Mouse (Mus musculus) erythroid progenitor cell, adult 5-6 weeks (primary cell): ENCODE results near the gene Suds3. TPM values are rescaled to one million over a fixed set of nuclear protein-coding genes. Genes with fewer than 3 reads are reported as not detected.

ENCODE experiments used
- ATAC-seq: replicated peaks from 2 replicates; pipeline ENCODE4 v1.8.0; 2016; ENCODE audit warnings: moderate number of reproducible peaks, mild to moderate bottlenecking, moderate TSS enrichment, inconsistent platforms; ENCODE audit not compliant: poor library complexity, low FRiP score, severe bottlenecking
- total RNA-seq, 2 experiments: library from RNA; stranded (forward) in 1 of 2; stranded (reverse) in 1 of 2; fragments of 150-400 nt in 1 of 2; fragments of 186-747, 209-891 nt in 1 of 2; gene quantifications; 2 replicates each; pipeline versions ENCODE4 v1.2.3 to v1.2.4; 2015 to 2017; ENCODE audit warnings: low replicate concordance in 2 of 2

The Suds3 gene
- total RNA-seq (2015; ENCODE audit: low replicate concordance) (23.5 and 31.7 TPM in 2 replicates), total RNA-seq (2017; ENCODE audit: low replicate concordance) (62.6 and 70.5 TPM in 2 replicates)

DNA sequence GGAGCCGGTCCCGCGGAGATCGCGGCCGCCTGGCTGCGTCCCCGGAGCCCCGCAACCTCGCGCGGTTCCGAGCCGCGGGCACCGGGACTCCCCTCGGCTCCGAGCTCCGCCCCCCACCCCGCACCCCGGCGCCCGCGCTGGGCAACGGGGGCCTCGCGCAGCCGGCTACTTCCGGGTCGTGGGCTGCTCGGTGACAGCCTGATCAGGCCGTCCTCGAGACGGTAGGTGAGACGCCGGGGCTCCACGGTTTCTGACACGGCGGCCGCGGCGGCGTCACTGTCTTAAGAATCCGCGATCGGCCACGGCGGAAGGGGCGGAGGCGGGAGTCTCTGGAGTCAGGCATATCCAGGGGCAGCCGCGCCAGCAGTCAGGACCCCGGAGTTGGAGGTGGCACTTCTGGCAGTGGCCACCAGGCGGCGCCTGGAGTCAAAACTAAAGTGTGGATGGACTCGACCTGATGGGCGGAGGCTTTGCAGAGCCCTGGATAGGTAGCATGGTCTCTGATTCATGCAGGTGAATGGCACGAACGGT lies at the start of gene Suds3:
TSS of gene Suds3 (minus strand) at position 278 of the 531 bp plus-strand sequence.
- peak; percentile 64 for ATAC-seq

DNA sequence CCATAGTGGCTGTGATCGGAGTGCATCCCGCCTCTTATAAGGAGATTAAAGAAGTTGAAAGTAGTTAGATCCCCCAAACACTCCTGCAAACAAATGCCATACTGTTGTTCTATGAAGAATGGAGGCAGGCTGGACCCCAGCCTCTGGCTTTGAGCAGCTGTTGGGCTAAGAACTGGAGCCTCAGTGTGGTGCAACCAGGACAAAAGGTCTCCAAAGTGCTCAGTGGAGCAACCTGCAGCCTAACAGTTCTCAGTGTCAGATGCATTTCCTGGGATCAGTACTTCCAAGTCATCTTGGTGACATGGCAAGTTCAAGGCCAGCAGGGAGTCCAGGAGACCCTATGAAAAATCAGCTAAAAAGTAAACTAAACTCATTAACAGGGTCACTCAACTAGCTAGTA lies 49.0 kb upstream of the Suds3 start:
- no peak for ATAC-seq

DNA sequence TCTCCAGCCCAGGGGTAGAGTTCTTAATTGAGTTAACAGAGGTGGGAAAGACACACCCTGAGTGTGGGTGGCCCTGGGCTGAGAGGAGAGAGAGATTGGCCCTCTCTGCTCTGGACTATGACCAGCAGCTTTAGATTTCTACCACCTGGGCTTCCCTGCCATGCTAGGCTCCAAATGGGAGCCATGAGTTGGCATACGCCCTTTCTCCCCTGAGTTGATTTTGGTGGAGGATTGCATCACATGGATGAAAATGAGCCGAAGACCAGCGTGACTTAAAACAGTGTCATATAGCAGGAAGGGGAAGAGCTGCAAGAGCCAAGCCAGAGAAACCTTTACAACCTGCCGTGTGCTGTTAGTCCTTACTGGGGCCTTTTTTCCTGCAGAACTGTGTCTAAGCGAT lies 48.6 kb upstream of the Suds3 start:
- no peak for ATAC-seq

DNA sequence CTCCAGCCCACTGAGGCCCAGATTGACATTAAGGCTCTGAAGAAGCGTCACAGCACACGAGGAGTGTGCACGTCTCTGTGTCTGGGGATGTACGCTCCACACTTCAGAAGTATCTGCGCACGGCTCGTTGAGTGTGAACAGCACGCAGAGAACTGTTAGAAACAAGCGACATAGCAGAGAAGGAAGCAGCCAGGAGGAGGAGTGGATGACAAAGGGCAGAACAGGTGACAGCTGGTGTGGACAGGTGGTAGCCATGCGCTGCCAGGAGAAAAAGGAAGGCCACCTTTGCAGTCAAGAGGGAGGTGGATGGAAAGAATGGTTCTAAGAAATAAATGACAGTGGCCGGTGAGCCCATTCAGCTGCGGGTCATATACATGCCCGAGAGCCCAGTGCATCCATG lies 47.9 kb upstream of the Suds3 start:
- ATAC-seq: no peak

DNA sequence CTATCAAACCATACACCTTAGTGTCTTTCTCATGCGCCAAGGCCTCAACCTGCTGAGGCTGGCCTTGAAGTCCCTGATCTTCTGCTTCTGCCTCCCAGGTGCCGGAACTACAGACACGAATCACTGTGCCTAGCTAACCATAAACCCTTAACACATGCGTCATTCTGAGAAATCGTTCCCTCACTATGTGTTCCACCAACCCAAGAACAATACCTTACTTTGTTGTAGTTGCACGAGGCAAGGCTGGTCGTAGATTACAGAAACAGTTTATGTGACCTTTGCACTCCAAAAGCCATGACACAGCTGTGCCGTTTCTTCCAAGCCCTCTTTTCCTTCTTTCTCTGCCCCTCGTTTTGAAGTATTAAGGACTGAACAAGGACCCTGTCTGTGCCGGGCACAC lies 44.6 kb upstream of the Suds3 start:
- ATAC-seq: no peak

DNA sequence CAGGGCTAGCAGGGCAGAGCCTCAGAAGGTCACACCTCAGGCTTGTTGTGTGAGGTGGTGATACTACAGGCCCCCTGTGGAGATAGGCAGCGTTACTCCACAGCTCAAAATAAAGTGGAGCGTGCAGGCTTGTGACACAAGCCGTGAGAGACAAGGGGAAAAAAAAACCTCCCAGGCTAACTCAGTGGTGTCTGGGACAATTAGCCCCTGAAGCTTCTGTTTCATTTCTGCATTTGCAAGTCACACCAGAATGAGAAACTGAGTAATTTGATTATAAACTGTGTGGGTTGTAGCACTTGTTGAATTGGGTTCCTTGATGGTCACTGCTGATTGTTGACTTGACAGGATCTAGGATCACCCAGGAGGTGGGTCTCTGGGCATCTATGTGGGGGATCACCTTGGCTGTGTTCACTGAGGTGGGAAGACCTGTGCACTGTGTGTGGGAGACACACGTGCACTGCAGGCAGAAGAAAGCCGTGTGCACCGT lies 43.9 kb upstream of the Suds3 start:
- ATAC-seq: no peak

DNA sequence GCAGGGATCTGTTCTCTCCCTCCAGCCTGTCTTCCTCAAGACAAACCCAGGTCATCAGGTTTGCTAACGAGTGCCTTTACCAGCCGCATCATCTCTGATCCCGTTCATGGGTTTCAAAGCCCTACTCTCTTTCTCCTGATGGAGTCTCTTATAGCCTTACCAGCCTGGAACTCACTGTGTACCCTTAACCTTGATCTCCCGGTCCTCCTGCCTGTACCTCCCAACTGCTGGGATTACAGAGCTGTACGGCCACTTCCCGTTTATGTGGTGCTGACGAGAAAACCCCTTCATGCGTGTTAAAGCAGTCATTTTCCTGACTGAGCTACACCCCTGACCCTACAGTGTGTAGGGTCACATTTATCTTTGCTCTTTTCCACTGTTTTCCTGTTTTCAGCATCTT lies 43.4 kb upstream of the Suds3 start:
- ATAC-seq: no peak

DNA sequence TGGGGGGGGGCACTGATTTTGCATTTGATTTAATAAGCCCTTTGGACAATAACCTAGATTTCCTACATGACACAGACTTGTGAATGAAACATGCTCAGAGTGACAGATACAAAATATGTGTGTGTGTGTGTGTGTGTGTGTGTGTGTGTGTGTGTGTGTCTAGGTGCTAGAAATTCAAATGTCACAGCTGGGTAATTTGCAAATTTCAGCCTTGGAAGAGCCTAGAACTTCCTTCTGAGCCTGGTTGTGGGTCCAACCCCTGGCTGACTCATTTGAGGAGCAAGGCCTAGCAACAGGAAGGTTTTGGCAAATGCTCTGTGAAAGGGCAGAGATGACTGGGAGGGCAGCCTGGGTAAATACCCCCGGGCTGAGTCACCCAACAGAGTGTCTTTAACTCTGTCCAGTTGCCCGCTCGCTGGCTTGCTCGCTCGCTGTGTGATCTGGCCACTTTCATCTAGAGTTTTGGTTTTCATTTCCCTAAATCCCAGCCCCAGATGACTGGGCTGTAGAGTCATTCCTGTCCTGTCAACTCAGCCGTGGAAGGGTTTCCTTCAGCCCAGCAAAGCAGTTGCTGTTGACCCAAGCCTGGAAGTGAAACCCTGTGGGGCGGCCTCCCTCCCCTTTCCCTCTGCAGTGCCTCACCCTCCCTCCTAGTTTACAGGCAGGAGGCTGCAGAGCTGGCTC lies 42.6 kb upstream of the Suds3 start:
- ATAC-seq: no peak

DNA sequence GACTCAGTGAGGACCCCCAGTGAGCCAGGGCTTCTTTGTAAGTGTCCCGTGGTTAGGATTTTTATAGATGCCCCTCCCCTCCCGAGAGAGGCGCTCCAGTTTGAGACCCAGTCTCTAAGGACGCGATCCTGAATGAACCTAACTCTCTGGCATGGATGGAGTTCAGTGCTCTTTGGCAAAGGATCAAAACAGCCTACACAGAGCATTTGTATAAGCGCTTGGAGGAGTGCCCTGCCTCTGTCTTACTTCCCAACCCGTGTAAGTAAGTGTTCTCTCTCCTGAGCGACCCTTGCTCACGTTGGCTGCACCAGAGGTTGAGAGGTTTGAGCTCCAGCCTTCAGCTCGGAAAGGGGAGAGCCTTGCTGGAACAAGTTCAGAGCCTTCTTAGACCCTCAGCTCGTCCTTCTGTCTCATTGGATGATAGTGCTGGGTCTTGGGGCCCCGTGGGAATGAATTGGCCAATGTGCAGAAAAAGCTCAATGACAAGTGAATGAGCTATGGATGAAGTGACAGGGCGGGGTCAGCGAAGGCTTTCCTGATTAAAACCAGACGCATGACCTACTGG lies 37.7 kb upstream of the Suds3 start:
- ATAC-seq: no peak

DNA sequence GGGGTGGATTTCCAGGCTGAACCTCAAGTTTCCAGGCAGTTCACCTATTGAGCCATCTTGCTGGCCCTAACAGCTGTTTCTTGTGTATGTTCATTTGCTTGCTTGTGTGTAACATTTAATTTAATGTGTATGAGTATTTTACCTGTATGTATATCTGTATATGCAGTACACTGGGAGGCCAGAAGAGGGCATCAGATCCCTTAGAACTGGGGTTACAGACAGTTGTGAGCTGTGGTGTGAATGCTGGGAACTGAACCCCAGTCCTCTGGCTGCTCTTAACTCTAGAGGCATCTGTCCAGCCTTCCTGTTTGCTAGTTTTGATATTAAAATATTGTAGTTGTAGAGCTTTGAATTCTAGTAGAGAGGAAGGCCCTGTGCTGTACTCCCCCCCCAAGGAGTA lies 37.0 kb upstream of the Suds3 start:
- ATAC-seq: no peak

DNA sequence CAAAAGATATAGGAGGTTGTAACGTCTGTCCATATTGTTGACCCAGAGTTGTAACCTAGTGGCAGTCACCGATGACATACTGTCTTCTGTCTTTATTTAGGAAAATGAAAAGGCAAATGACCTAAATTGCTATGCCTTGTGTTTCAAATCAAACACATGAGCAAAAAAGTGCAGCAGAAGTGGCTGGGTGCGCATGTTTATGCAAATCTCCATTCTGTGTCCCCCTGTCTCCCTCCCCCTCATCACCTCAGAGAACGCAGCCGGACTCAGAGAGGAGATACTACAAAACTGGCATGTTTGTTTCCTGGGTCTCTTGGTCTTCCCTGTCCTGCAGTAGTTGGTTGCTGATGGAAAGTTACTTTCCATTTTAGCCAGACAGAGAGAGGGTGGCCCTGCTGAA lies 34.2 kb upstream of the Suds3 start:
- ATAC-seq: no peak

DNA sequence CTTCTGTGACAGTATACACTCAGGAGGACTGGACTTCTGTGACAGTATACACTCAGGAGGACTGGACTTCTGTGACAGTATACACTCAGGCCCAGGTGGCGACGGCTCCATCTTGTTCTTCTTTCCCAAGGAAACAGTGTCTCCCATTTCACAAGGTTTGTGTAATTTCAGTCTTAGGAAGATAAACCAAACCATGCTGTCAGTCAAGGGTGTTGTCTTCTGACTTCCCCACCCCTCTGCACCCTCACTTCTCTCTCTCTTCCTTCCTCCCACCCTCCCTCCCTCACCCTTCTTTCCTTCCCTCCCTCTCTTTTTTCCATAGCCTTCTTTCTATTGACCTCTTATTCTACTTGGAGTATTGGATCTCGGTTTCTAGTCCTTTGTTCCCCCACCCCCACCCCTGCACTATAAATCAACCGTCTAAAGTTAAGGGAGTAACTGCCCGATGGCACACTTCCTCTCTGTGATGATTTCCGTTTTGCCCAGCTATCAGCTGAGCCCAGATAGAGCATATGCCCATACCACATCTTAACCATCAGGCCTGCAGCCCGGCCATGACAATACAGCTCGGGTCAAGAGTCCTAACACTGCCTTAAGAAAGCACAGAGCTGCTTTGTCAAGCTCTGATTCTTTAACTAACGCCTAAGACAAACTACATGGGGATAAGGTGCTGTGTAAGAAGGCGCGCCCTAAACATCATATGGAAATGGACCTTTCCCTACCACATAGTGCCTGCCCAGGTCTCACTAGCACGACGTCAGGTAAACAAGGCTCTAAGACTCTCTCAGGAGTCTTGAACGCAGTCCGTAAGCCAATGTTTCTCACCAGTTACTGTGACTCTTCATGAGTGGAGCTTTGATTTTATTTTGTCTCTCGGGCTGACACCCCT lies 33.4 kb upstream of the Suds3 start:
- ATAC-seq: no peak

DNA sequence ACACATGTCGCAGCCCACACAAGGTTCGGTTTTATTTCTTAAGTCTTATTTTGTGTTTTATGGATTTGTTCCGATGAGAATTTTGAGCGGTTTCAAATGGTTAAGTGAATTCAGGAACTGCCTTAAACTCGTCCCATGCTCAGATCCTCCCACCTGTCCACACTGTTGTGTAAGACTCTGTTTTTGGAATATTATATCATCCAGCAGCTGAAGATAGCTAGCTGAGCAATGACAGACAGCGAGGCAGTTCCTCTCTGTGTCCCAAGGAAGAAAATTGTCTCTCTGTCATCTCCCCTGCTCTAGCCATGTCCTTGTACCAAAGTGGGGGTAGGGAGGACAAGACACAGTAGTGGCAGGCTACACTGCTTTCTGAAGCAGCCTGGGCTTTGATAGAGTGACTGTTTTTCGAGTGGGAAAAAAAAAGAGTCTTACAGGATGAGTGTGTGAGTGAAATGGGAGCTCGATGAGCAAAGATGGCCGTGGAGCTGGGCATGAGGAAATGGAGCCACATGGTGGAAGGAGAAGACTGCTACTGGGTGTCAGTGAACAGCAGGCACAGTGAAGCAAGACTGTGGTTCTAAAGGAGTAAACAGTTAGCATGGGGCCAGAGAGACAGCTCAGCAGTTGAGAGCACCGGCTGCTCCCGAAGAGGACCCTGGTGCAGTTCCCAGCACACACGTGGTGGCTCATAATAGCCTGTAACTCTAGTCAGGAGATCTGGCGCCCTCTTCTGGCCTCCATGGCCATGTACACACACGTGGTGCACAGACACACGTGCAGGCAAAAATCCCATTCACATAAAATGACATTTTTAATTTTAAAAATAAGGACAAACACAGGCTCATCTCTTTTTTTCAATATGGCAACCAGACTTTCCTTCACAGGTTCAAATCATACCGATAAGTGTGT lies 31.5 kb upstream of the Suds3 start:
- ATAC-seq: no peak

DNA sequence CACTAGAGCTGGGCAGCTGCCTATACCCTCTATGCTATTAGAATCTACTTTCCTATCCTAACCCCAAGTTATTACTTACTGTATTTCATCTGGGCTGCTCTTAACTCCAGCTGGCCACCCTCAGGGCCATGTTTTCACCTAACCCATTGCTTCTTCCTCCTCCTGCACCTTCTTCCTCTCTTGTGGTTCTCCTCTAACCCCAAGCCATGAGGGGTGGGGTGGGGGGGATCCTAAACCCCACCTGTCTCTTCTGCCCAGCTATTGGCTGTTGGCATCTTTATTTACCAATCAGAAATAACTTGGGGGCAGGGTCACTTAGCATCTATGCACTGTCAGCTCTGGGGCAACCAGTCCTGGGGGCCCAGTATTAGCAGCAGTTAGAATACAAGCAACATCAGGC lies 30.3 kb upstream of the Suds3 start:
- no peak for ATAC-seq

DNA sequence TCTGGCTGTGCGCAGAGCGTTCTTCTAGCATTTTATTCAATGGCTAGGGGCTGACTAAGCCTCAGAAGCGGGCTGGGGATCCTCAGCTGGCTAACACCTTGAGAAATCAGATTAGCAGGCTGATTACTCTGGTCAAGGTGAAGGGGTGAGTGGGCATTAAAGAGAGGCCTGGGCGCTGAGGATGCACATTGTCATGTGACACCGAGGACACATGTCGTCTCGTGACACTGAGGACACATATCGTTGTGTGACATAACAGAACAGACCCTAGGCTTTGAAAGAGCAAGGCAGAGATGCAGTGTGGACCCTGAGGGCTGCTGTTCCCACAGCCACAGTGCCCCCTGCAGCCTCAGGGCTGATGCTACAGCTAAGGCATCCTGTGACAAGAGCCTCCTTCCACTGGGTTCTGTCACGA lies 27.8 kb upstream of the Suds3 start:
- no peak for ATAC-seq

DNA sequence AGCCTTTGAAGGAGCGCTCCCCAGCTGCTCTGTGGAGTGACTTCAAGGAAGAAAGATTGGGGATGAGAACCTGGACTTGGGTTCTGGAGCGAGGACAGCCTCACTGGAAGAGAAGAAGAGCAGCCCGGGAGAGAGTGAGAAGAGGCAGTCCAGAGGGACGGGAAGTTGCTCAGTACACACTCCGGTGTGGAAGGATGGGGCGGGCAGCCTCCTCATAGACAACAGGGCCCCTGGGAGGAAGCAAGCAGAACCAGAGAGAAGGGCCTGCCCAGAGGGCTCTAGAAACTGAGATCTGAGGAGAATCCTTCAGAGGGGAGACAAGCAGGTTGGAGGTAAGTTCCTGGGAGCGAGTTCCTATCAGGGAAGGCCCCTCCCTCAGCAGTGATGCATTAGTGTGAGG lies 24.5 kb upstream of the Suds3 start:
- ATAC-seq: no peak

DNA sequence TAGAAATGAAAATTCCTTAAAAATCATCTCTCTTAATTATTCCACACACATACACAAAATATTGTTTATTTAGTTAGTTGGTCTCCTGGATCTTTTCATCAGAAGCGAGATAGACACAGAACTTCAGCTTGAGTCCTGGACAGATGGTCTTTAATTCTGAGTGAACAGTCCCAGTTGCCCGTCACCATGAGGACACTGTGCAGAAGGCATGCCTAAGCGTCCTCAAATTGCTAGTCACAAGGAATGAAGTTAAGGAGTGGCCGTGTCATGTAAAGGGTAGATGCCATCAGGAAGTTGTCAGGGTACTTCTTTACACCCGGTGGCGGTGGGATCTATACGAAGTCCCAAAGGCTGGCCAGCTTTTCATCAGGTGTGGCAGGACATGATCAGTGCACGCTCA lies 23.9 kb upstream of the Suds3 start:
- no peak for ATAC-seq

DNA sequence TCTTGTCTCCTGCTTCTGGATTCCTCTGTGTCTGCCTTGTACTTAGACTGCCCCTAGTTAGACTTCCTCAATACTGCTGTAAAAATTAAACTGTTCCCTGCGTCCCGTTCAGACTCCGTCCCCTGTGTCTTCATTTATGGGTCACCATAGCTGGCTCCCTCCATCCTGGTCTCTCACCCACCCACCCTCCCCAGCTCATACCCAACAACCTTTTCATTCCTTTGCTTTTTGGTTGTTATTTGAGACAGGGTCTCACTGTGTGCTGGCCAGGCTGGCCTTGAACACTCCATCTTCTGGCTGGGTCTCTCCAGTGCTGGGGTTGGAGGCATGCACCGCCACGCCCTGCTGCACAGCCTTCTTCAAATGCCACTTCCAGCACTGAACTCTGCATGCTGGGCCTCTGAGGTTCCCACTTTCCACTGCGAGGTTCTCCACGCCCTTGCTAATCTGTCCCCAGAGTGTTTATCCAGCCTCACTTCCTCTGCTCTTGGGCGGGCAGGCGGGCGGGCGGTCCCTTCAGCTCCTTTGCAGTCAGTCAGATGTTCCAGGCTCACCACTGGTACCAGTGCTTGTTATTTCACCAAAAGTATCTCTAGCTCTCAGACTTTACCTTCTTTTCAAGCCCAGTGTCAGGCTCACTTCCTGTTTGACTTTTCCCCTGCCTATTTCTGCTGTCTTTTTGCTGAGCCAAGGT lies 22.5 kb upstream of the Suds3 start:
- ATAC-seq: peak; percentile 87

DNA sequence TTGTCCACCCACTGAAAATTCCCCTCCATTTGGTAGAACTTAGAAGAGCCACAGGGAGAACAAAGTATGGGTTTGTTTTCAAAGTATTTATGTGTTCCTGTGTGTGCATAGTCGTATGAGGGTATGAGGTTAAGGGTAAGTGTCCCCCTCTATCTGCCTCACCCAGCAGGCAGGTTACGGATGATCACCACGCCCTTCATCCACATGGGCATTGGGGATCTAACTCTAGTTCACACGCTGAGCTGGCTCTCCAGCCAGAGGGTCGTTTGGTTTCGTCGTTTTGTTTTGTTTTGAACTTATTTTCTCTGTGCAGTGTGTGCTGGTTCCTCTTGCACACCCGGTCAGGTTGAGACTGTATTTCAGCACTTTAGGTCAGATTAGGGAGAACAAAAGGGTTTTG lies 21.7 kb upstream of the Suds3 start:
- ATAC-seq: peak; percentile 35; the same call in 1 of the 2 replicates
